Mouse (Mus musculus) adrenal gland, postnatal 14 days (tissue): ENCODE results near the gene Gm21992. TPM values are rescaled to one million over a fixed set of nuclear protein-coding genes. Genes with fewer than 3 reads are reported as not detected.

Experiments
- DNase-seq: peaks from one replicate; pipeline ENCODE4 v3.0.0; 2021; ENCODE audit warnings: mixed read lengths
- long read RNA-seq, 2 experiments: library from polyadenylated mRNA; stranded (forward); transcript quantifications; one replicate each; pipeline ENCODE4 v2.0.0; 2021
- total RNA-seq: library from RNA; stranded (reverse); gene quantifications from 2 replicates; pipeline ENCODE4 v1.2.3, GENCODE M21; 2021

The Gm21992 gene
- total RNA-seq, result 23.1 and 30.8 TPM in 2 replicates
- long read RNA-seq, experiment 1, partial matches to known transcripts, result 0 of 4 reads
- long read RNA-seq, experiment 1, other reads (novel, unspliced or antisense), result 4 of 4 reads
- long read RNA-seq, experiment 2, partial matches to known transcripts, result 0 of 3 reads
- long read RNA-seq, experiment 2, other reads (novel, unspliced or antisense), result 3 of 3 reads

- DNase-seq, result peak; percentile 99
These were observed at the start of gene Gm21992, which contains the start of gene Rbm14 for GRCm38 (mm10) chr19:4811063-4811908. Gene Gm21992, minus strand, starts transcription at chr19:4811612. Gene Rbm14, minus strand, starts transcription at chr19:4811634.

- DNase-seq, result no peak
These were observed 47.7 kb upstream of the Gm21992 start for GRCm38 (mm10) chr19:4859081-4859480.

- DNase-seq, result peak; percentile 63
These were observed 44.5 kb upstream of the Gm21992 start for GRCm38 (mm10) chr19:4855951-4856350.

GRCm38 (mm10) chr19:4855470-4855820 is 44.0 kb upstream of the Gm21992 start:
- no peak for DNase-seq

GRCm38 (mm10) chr19:4854552-4855469 is 43.4 kb upstream of the Gm21992 start, which contains the start of gene Ctsf:
Gene Ctsf, plus strand, starts transcription at chr19:4855130.
- DNase-seq, result peak; percentile 97

GRCm38 (mm10) chr19:4850281-4850680 is 38.9 kb upstream of the Gm21992 start:
- no peak for DNase-seq

- DNase-seq, result no peak
These were observed 38.4 kb upstream of the Gm21992 start for GRCm38 (mm10) chr19:4849800-4850199.

GRCm38 (mm10) chr19:4847490-4847889 is 36.1 kb upstream of the Gm21992 start:
- DNase-seq, result peak; percentile 50

- no peak for DNase-seq
These were observed 34.4 kb upstream of the Gm21992 start for GRCm38 (mm10) chr19:4845846-4846245.

GRCm38 (mm10) chr19:4842611-4843010 is 31.2 kb upstream of the Gm21992 start:
- no peak for DNase-seq

- no peak for DNase-seq
These were observed 29.4 kb upstream of the Gm21992 start for GRCm38 (mm10) chr19:4840848-4841247.

- DNase-seq, result peak; percentile 99
These were observed 27.7 kb upstream of the Gm21992 start, which contains the start of the genes Ccs and Ccdc87 for GRCm38 (mm10) chr19:4839149-4839548. Gene Ccs, minus strand, starts transcription at chr19:4839332. Gene Ccdc87, plus strand, starts transcription at chr19:4839366.

- DNase-seq, result no peak
These were observed 27.2 kb upstream of the Gm21992 start for GRCm38 (mm10) chr19:4838526-4839140.

GRCm38 (mm10) chr19:4837049-4837448 is 25.6 kb upstream of the Gm21992 start:
- DNase-seq, result no peak

- DNase-seq, result peak; percentile 37
These were observed 24.7 kb upstream of the Gm21992 start for GRCm38 (mm10) chr19:4836096-4836495.

- DNase-seq, result peak; percentile 62
These were observed 22.6 kb upstream of the Gm21992 start for GRCm38 (mm10) chr19:4833977-4834376.

GRCm38 (mm10) chr19:4829156-4829555 is 17.7 kb upstream of the Gm21992 start:
- peak; percentile 85 for DNase-seq

GRCm38 (mm10) chr19:4828444-4829114 is 17.2 kb upstream of the Gm21992 start:
- DNase-seq, result no peak

GRCm38 (mm10) chr19:4820678-4821303 is 9.4 kb upstream of the Gm21992 start:
- peak; percentile 83 for DNase-seq

- DNase-seq, result no peak
These were observed 5.9 kb upstream of the Gm21992 start for GRCm38 (mm10) chr19:4817182-4817835.
